Mouse (Mus musculus) CH12.LX (cell line): ENCODE results near the gene Fbxw8. TPM values are rescaled to one million over a fixed set of nuclear protein-coding genes. Genes with fewer than 3 reads are reported as not detected.

Experiments used
- DNase-seq: peaks from one replicate; pipeline ENCODE4 v3.0.0-alpha.2; 2013; ENCODE audit errors: extremely low read depth
- H3K27ac ChIP-seq: 2 replicates; pipeline ENCODE4 v1.5.1; 2012; ENCODE audit warnings: low read depth, mild to moderate bottlenecking, control low read depth, moderate library complexity; ENCODE audit not compliant: insufficient read depth
- H3K27me3 ChIP-seq: replicated peaks from 2 replicates; pipeline ENCODE3; 2012; ENCODE audit warnings: inconsistent platforms
- H3K36me3 ChIP-seq, 2 experiments: replicated peaks in 1 of 2; 2 replicates each; pipeline versions ENCODE3 to v1.6.1; 2012; ENCODE audit warnings: inconsistent platforms in 1 of 2, low read length in 1 of 2, mild to moderate bottlenecking in 1 of 2, mixed read lengths in 1 of 2, moderate library complexity in 1 of 2; ENCODE audit not compliant: control insufficient read depth in 1 of 2, insufficient read depth in 1 of 2
- H3K4me1 ChIP-seq, 2 experiments: 2 replicates each; pipeline ENCODE4 v1.6.1; 2012; ENCODE audit warnings: inconsistent platforms in 1 of 2, moderate library complexity in 1 of 2; ENCODE audit not compliant: insufficient read depth in 2 of 2, control insufficient read depth in 1 of 2
- H3K4me2 ChIP-seq: 2 replicates; pipeline ENCODE4 v1.6.1; 2012; ENCODE audit warnings: low read depth, mild to moderate bottlenecking, control low read depth; ENCODE audit not compliant: poor library complexity, insufficient read depth, severe bottlenecking
- H3K4me3 ChIP-seq, 3 experiments: fragments of 150-350 bp in 1 of 3; sonication (generic) in 1 of 3; replicated peaks in 1 of 3; 2 replicates each; pipeline versions ENCODE3 to v1.5.1; 2011 to 2012; ENCODE audit warnings: low read depth in 2 of 3, low read length in 2 of 3, mild to moderate bottlenecking in 2 of 3, moderate library complexity in 2 of 3, control low read depth in 1 of 3, improper control_type of control experiment in 1 of 3, inconsistent platforms in 1 of 3, mixed read lengths in 1 of 3; ENCODE audit not compliant: poor library complexity in 1 of 3
- H3K79me2 ChIP-seq: replicated peaks from 2 replicates; pipeline ENCODE4 v1.6.1; 2012; ENCODE audit warnings: mild to moderate bottlenecking, moderate library complexity; ENCODE audit not compliant: control insufficient read depth, poor library complexity, insufficient read depth, severe bottlenecking; ENCODE audit errors: extremely low read depth
- H3K9ac ChIP-seq: 2 replicates; pipeline ENCODE4 v1.6.1; 2012; ENCODE audit warnings: low read depth, mild to moderate bottlenecking, control low read depth, moderate library complexity; ENCODE audit not compliant: insufficient read depth
- H3K9me3 ChIP-seq: replicated peaks from 2 replicates; pipeline ENCODE3; 2012; ENCODE audit warnings: low read length, inconsistent platforms, mixed read lengths
- CHD2 ChIP-seq: IDR thresholded peaks from 2 replicates; pipeline ENCODE4 v1.6.1; 2011; ENCODE audit warnings: low read length, improper control_type of control experiment
- E2F4 ChIP-seq: IDR thresholded peaks from 2 replicates; pipeline ENCODE4 v1.6.1; 2011; ENCODE audit warnings: low read depth, low read length, improper control_type of control experiment; ENCODE audit not compliant: insufficient replicate concordance
- ELF1 ChIP-seq: IDR thresholded peaks from 2 replicates; pipeline ENCODE4 v1.6.1; 2014; ENCODE audit warnings: low read depth, mild to moderate bottlenecking, inconsistent platforms, low read length, improper control_type of control experiment
- EP300 ChIP-seq: IDR thresholded peaks from 2 replicates; pipeline ENCODE4 v1.6.1; 2011; ENCODE audit warnings: low read length, improper control_type of control experiment
- ETS1 ChIP-seq: conservative IDR thresholded peaks from 2 replicates; pipeline ENCODE4 v1.6.1; 2012; ENCODE audit warnings: low read depth, mild to moderate bottlenecking, inconsistent platforms, low read length, improper control_type of control experiment, moderate library complexity
- GABPA ChIP-seq: IDR thresholded peaks from 2 replicates; pipeline ENCODE4 v1.6.1; 2012; ENCODE audit warnings: low read depth, low read length, improper control_type of control experiment, inconsistent platforms; ENCODE audit not compliant: insufficient replicate concordance
- HCFC1 ChIP-seq: IDR thresholded peaks from 2 replicates; pipeline ENCODE4 v1.6.1; 2012; ENCODE audit warnings: low read depth, mild to moderate bottlenecking, inconsistent platforms, low read length, improper control_type of control experiment
- IRF4 ChIP-seq: IDR thresholded peaks from 2 replicates; pipeline ENCODE4 v1.6.1; 2014; ENCODE audit warnings: low read depth, mild to moderate bottlenecking, inconsistent platforms, low read length, improper control_type of control experiment
- JUN ChIP-seq: IDR thresholded peaks from 2 replicates; pipeline ENCODE4 v1.6.1; 2011; ENCODE audit warnings: low read depth, mild to moderate bottlenecking, low read length, improper control_type of control experiment, moderate library complexity; ENCODE audit not compliant: insufficient read depth
- KAT2A ChIP-seq: IDR thresholded peaks from 2 replicates; pipeline ENCODE4 v1.6.1; 2012; ENCODE audit warnings: low read length, improper control_type of control experiment, inconsistent platforms; ENCODE audit not compliant: insufficient replicate concordance
- MAFK ChIP-seq: IDR thresholded peaks from 2 replicates; pipeline ENCODE4 v1.6.1; 2011; ENCODE audit warnings: low read length, improper control_type of control experiment; ENCODE audit not compliant: insufficient replicate concordance
- MAX ChIP-seq: IDR thresholded peaks from 2 replicates; pipeline ENCODE4 v1.6.1; 2011; ENCODE audit warnings: low read length, improper control_type of control experiment
- MAZ ChIP-seq: IDR thresholded peaks from 2 replicates; pipeline ENCODE4 v1.6.1; 2012; ENCODE audit warnings: low read depth, mild to moderate bottlenecking, inconsistent platforms, low read length, improper control_type of control experiment, moderate library complexity
- MEF2A ChIP-seq: IDR thresholded peaks from 2 replicates; pipeline ENCODE4 v1.6.1; 2014; ENCODE audit warnings: low read depth, mild to moderate bottlenecking, inconsistent platforms, low read length, improper control_type of control experiment, borderline replicate concordance
- MXI1 ChIP-seq: IDR thresholded peaks from 2 replicates; pipeline ENCODE4 v1.6.1; 2011; ENCODE audit warnings: mild to moderate bottlenecking, low read depth, low read length, improper control_type of control experiment
- MYC ChIP-seq: IDR thresholded peaks from 2 replicates; pipeline ENCODE4 v1.6.1; 2011; ENCODE audit warnings: low read depth, mild to moderate bottlenecking, improper control_type of control experiment, low read length
- NELFE ChIP-seq: IDR thresholded peaks from 2 replicates; pipeline ENCODE4 v1.6.1; 2011; ENCODE audit warnings: low read depth, low read length, improper control_type of control experiment
- PAX5 ChIP-seq: IDR thresholded peaks from 2 replicates; pipeline ENCODE4 v1.6.1; 2012; ENCODE audit warnings: low read length, inconsistent platforms, mixed read lengths
- POLR2A ChIP-seq: IDR thresholded peaks from 2 replicates; pipeline ENCODE4 v1.6.1; 2011; ENCODE audit warnings: low read depth, mild to moderate bottlenecking, improper control_type of control experiment, low read length
- RCOR1 ChIP-seq: conservative IDR thresholded peaks from 2 replicates; pipeline ENCODE4 v1.6.1; 2012; ENCODE audit warnings: low read depth, mild to moderate bottlenecking, inconsistent platforms, low read length, improper control_type of control experiment
- SIN3A ChIP-seq: IDR thresholded peaks from 2 replicates; pipeline ENCODE4 v1.6.1; 2012; ENCODE audit warnings: low read length, improper control_type of control experiment, inconsistent platforms
- SMC3 ChIP-seq: IDR thresholded peaks from 2 replicates; pipeline ENCODE4 v1.6.1; 2011; ENCODE audit warnings: low read depth, low read length, improper control_type of control experiment
- TBP ChIP-seq: conservative IDR thresholded peaks from 2 replicates; pipeline ENCODE4 v1.6.1; 2011; ENCODE audit warnings: low read depth, low read length, improper control_type of control experiment
- TCF12 ChIP-seq: IDR thresholded peaks from 2 replicates; pipeline ENCODE4 v1.6.1; 2014; ENCODE audit warnings: low read depth, mild to moderate bottlenecking, inconsistent platforms, low read length, improper control_type of control experiment
- ZKSCAN1 ChIP-seq: IDR thresholded peaks from 2 replicates; pipeline ENCODE4 v1.6.1; 2012; ENCODE audit warnings: low read depth, inconsistent platforms, low read length, improper control_type of control experiment, borderline replicate concordance
- ZMIZ1 ChIP-seq: IDR thresholded peaks from 2 replicates; pipeline ENCODE4 v1.6.1; 2012; ENCODE audit warnings: low read depth, mild to moderate bottlenecking, inconsistent platforms, low read length, improper control_type of control experiment
- ZNF384 ChIP-seq: IDR thresholded peaks from 2 replicates; pipeline ENCODE4 v1.6.1; 2012; ENCODE audit warnings: low read depth, low read length, improper control_type of control experiment, inconsistent platforms
- dilution Hi-C: fragments of 300-500 bp; cut with MboI; formaldehyde crosslinking; loops from 2 replicates; pipeline ENCODE4 v1.14.3; 2020; ENCODE audit warnings: low sequenced_read_pairs; ENCODE audit not compliant: extremely low pct_unique_long_range_greater_than_20kb, extremely low pct_ligation_motif_present
- in situ Hi-C: fragments of 300-500 bp; cut with MboI; formaldehyde crosslinking; loops from 3 replicates; pipeline ENCODE4 v1.14.3; 2019; ENCODE audit warnings: low sequenced_read_pairs, low pct_ligation_motif_present, low pct_unique_long_range_greater_than_20kb, mixed read lengths
- polyA plus RNA-seq: library from polyadenylated mRNA; unstranded; fragments of >175 nt; gene quantifications from 2 replicates; pipeline ENCODE4 v1.2.1, GENCODE M21; 2012; ENCODE audit warnings: low read depth; ENCODE audit not compliant: insufficient read length
- total RNA-seq, 2 experiments: library from RNA; depleted of rRNA; stranded (reverse); fragments of 300-350 nt in 1 of 2; fragments of >200 nt in 1 of 2; gene quantifications; 2 replicates each; pipeline ENCODE4 v1.2.3; 2012 to 2014

Gene Fbxw8
- 50.9 and 55.1 TPM in 2 replicates for total RNA-seq (2012; rRNA removed)
- 38.9 and 41.7 TPM in 2 replicates for total RNA-seq (2014; rRNA removed)
- polyA plus RNA-seq: 41.4 and 47.3 TPM in 2 replicates

DNA sequence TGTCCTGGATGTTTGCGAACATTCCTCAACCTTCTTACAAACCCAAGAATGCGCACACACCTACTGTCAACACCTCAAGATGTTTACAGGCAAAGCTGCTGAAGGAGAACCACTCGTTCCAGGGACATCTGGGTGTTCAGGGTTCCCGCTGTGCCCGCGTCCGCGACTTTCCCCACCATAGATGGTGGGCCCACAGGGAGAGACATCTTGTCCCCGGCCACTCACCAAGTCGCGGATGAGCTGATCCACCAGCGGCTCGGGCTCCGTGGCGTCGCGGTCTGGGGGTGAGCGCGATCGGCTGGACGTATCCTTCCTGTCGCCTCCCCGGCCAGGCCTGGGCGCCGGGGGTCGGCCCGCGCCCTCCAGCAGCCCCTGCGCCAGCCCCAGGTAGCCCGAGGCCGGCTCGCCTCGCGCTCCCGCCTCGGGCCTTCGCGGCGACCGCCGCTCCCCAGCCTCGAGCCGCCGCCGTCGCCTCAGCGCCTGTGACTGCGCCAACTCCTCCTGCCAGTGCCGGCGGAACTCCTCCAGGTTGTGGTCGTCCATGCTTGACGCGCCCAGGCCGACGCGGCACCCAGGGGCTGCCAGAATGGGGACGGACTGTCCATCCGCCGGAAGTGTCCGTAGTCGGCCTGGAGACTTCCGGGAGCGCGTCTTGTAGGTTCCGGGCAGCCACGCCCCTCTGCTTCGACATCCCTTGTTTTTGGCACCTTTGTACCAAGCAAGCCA is at the start of gene Fbxw8:
Gene Fbxw8 (minus strand): TSS at position 626 of the 726 bp plus-strand sequence.
- Histone ChIP-seq H3K27me3 (peaks cover 12% of the 10 kb centered on the region), H3K4me1 (peaks cover 4 to 16% of the 10 kb centered on the region in 2 experiments; a peak in 3 of 4 replicates), H3K9ac (peak within 1 kb of the TSS; percentile 88), H3K4me2 (peak within 1 kb of the TSS; percentile 96), H3K27ac (no peak within 1 kb of the TSS; the same call in 1 of the 2 replicates), H3K79me2 (peaks cover 21% of the 10 kb centered on the region), H3K9me3 (no peaks in the 10 kb centered on the region), H3K4me3 (peak within 1 kb of the TSS; percentile 94 to 97 (median 95)), H3K36me3 (peaks cover 0 to 29% of the 10 kb centered on the region in 2 experiments)
- in situ Hi-C loops (no loop called here), dilution Hi-C loops (no loop called here)
- peak; percentile 89 for DNase-seq
- TF ChIP-seq ELF1 (peak; percentile 83), ETS1 (no peak), IRF4 (peak; percentile 71), POLR2A (peak; percentile 78), KAT2A (peak; percentile 91; the same call in 1 of the 2 replicates), ZMIZ1 (no peak), ZNF384 (no peak), TCF12 (peak; percentile 80), JUN (no peak), MEF2A (peak; percentile 81), E2F4 (no peak), MYC (peak; percentile 33; the same call in 1 of the 2 replicates), MAFK (no peak), MXI1 (peak; percentile 96), HCFC1 (peak; percentile 96), MAZ (peak; percentile 73; the same call in 1 of the 2 replicates), SIN3A (peak; percentile 96), GABPA (peak; percentile 38; the same call in 1 of the 2 replicates), SMC3 (no peak), EP300 (no peak), TBP (0 out of 2 replicates have a peak, but pooled peaks have one; percentile 55), MAX (peak; percentile 90), ZKSCAN1 (no peak), NELFE (peak; percentile 64; the same call in 1 of the 2 replicates), PAX5 (no peak), CHD2 (0 out of 2 replicates have a peak, but pooled peaks have one; percentile 33), RCOR1 (peak; percentile 69; the same call in 1 of the 2 replicates)
